Mouse (Mus musculus) Patski (cell line): ENCODE measurements around the gene Doc2g. TPM values are rescaled to one million over a fixed set of nuclear protein-coding genes. Genes with fewer than 3 reads are reported as not detected.

Experiments
- ATAC-seq: fragments of 100-300 bp; one replicate; pipeline ENCODE4 v1.8.0; 2021
- CTCF ChIA-PET: fragments of 350-600 bp; sonication (Branson Sonifier 250); formaldehyde crosslinking; loops from one replicate; lab custom pipeline; 2022; ENCODE audit warnings: inconsistent platforms; lab: Charles Lee
- POLR2A ChIA-PET: fragments of 350-600 bp; sonication (Branson Sonifier 250); formaldehyde crosslinking; loops from one replicate; lab custom pipeline; 2022; ENCODE audit warnings: antibody characterized with exemption, inconsistent platforms; lab: Charles Lee
- DNase-seq: peaks from one replicate; pipeline ENCODE4 v3.0.0-alpha.2; 2011; ENCODE audit warnings: low read depth, low spot score
- H3K27me3 ChIP-seq: fragments of 371-371 bp; one replicate; pipeline ENCODE4 v1.5.1; 2021
- CTCF ChIP-seq: fragments of 100-300 bp; IDR thresholded peaks from one replicate; pipeline ENCODE4 v1.5.1; 2021
- in situ Hi-C: fragments of 300-500 bp; cut with MboI; formaldehyde crosslinking; loops from 3 replicates; pipeline ENCODE4 v1.11.1; 2018; ENCODE audit warnings: low pct_unique_long_range_greater_than_20kb, mixed read lengths
- polyA plus RNA-seq: library from polyadenylated mRNA; unstranded; gene quantifications from one replicate; pipeline ENCODE4 v1.2.3, GENCODE M21; 2021

Doc2g gene
- polyA plus RNA-seq, 1 experiment from 2014 or later, result 7.1 TPM

DNA sequence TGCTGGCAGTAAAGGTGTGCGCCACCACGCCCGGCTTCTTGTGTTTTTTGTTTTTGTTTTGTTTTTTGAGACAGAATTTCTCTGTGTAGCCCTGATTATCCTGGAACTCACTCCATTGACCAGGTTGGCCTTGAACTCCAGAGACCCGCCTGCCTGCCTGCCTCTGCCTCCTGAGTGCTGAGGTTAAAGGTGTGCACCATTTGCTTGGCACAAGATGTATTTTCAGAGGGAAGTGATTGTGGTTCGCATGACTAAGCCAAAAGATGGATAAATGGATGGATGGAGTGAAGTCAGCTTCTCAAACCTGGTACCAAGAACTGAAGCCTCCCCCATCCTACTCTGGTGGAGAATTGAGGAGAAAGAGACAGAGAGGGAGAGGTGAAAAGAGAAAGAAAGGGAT is 51.5 kb downstream of the Doc2g start:
- ATAC-seq, result no peak
- H3K27me3 ChIP-seq, result no peaks in the 10 kb centered on the region
- TF ChIP-seq CTCF, result no peak
- in situ Hi-C loops, result loop anchor here (5.0 kb wide), 2 partner anchors 33 to 37 kb away; no protein-coding TSS in a partner anchor
- no peak for DNase-seq
- CTCF ChIA-PET, result interaction anchor here (2.0 to 3.3 kb wide), 2 partner anchors 30 to 35 kb away, joined by 7 to 12 read pairs; no protein-coding TSS in a partner anchor
- POLR2A ChIA-PET, result no interaction called here

DNA sequence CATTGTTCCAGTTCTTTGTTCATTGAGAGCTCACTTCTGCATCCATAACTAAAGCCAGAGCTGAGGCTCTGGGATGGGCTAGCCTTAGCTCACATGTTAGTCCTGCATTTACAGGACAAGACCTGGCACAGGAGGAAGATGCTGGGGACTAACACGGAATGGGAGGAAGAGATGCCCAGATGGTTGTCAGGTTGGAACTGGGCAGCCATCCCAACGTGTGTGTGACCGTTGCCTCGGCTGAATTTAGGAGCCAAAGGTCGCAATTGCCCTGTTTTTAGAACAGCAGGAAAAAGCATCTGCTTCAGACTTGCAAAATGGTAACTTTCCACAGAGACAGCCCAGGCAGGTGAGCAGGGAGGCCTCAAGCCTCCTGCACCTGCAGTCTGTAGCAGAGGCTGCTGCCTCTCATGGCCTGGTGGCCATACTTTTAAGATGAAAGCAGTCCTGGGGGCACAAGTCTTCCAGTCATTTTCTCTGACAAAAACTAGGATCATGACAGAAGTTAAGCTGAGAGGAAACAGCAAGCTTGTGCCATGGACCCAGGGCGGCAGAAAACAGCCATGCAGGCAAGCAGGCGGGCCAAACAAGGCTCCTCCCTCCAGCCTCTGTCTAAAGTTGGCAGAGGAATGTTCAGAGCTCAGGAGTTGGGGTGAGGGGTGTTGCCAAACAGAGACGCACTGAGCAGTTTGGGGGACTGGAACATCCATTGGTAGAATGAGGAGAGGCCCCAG is 52.3 kb downstream of the Doc2g start:
- in situ Hi-C loops, result no loop called here
- TF ChIP-seq CTCF, result no peak
- ChIA-PET POLR2A (interaction anchor here (0.7 to 2.8 kb wide), 2 partner anchors 9 to 357 kb away, joined by 3 to 21 read pairs; partner anchors contain the start of gene Gstp2), CTCF (interaction anchor here (2.0 to 3.3 kb wide), 2 partner anchors 29 to 35 kb away, joined by 7 to 12 read pairs; no protein-coding TSS in a partner anchor)
- no peaks in the 10 kb centered on the region for H3K27me3 ChIP-seq
- no peak for DNase-seq
- ATAC-seq, result no peak

DNA sequence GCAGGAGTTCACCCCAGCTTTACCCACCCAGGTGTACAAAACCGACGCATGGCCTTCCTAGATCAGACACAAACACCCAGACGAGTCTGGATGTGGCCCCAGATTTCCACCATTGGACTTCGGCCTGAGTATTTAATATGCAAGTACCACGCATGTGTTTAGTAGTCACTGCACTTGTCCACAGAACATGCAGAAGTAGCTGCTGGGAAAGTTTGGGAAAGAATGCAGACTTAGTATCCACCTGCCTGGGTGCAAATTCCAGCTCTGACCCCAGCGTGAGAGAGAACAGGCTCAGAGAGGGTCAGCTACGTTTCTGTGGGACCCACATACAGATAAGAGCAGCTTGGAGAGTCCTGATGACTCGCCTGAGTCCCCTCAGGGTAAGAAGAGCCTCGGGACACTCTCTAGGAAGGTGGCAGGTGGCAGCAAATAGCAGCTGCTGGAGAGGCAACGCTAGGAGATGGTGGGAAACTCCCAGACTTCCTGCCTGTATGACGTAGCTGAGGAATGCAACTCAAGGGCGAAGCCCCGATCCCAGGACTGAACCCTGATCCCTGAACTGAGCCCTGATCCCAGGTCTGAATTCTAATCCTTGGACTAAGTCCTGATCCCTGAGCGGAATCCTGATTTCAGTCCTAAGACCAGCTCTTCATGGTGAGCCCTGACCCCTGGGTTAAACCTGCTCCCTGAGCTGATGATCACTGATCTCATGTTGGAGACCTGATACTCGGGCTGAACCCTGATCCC is 53.0 kb downstream of the Doc2g start:
- no peaks in the 10 kb centered on the region for H3K27me3 ChIP-seq
- no peak for DNase-seq
- POLR2A ChIA-PET, result interaction anchor here (0.6 to 2.8 kb wide), 3 partner anchors 9 to 357 kb away, joined by 3 to 21 read pairs (median 5); partner anchors contain the start of gene Gstp2
- ATAC-seq, result no peak
- CTCF ChIA-PET, result interaction anchor here (1.3 to 3.3 kb wide), 3 partner anchors 28 to 109 kb away, joined by 3 to 12 read pairs (median 7); no protein-coding TSS in a partner anchor
- in situ Hi-C loops, result no loop called here
- TF ChIP-seq CTCF, result no peak

Other genes with a start within 250 kb of the Doc2g start
- gene Kmt5b, start 235.9 kb upstream of the Doc2g start, polyA plus RNA-seq, result 35.0 TPM
- gene Chka, start 151.5 kb upstream of the Doc2g start, polyA plus RNA-seq, result 169 TPM
- 80.3 TPM for gene Tcirg1, start 96.2 kb upstream of the Doc2g start, polyA plus RNA-seq
- gene Ndufs8, start 90.5 kb upstream of the Doc2g start, polyA plus RNA-seq, result 232 TPM
- gene Aldh3b1, start 73.5 kb upstream of the Doc2g start, polyA plus RNA-seq, result 22.2 TPM
- gene Unc93b1, start 68.1 kb upstream of the Doc2g start, polyA plus RNA-seq, result not detected
- gene Aldh3b3, start 44.7 kb upstream of the Doc2g start, polyA plus RNA-seq, result 0.17 TPM
- gene Aldh3b2, start 31.0 kb upstream of the Doc2g start, polyA plus RNA-seq, result 0.05 TPM
- 3.9 TPM for gene Acy3, start 16.7 kb upstream of the Doc2g start, polyA plus RNA-seq
- 0.03 TPM for gene Tbx10, start 10.6 kb upstream of the Doc2g start, polyA plus RNA-seq
- 35.1 TPM for gene Nudt8, start 2.7 kb upstream of the Doc2g start, polyA plus RNA-seq
- gene Gm49405, start 2.7 kb upstream of the Doc2g start, polyA plus RNA-seq, result 3.1 TPM
- gene Ndufv1, start 9.5 kb downstream of the Doc2g start, polyA plus RNA-seq, result 231 TPM
- gene Gstp1, start 34.7 kb downstream of the Doc2g start, polyA plus RNA-seq, result 1,288 TPM
- 379 TPM for gene Gstp2, start 42.7 kb downstream of the Doc2g start, polyA plus RNA-seq
- gene Gstp3, start 56.3 kb downstream of the Doc2g start, polyA plus RNA-seq, result not detected
- gene Cabp2, start 78.3 kb downstream of the Doc2g start, polyA plus RNA-seq, result not detected
- gene Cdk2ap2, start 93.9 kb downstream of the Doc2g start, polyA plus RNA-seq, result 93.8 TPM
- 109 TPM for gene Pitpnm1, start 96.7 kb downstream of the Doc2g start, polyA plus RNA-seq
- gene Aip, start 122.5 kb downstream of the Doc2g start, polyA plus RNA-seq, result 149 TPM
- gene Gpr152, start 136.5 kb downstream of the Doc2g start, polyA plus RNA-seq, result not detected
- 0.17 TPM for gene Cabp4, start 140.7 kb downstream of the Doc2g start, polyA plus RNA-seq
- 321 TPM for gene Coro1b, start 145.3 kb downstream of the Doc2g start, polyA plus RNA-seq
- gene Ptprcap, start 150.3 kb downstream of the Doc2g start, polyA plus RNA-seq, result 0.62 TPM
- gene Rps6kb2, start 160.0 kb downstream of the Doc2g start, polyA plus RNA-seq, result 43.0 TPM
- gene Carns1, start 172.2 kb downstream of the Doc2g start, polyA plus RNA-seq, result 13.7 TPM
- gene Tbc1d10c, start 188.0 kb downstream of the Doc2g start, polyA plus RNA-seq, result 1.9 TPM
- gene Ppp1ca, start 188.8 kb downstream of the Doc2g start, polyA plus RNA-seq, result 674 TPM
- gene Rad9a, start 198.3 kb downstream of the Doc2g start, polyA plus RNA-seq, result 33.9 TPM
- 122 TPM for gene Clcf1, start 210.9 kb downstream of the Doc2g start, polyA plus RNA-seq
- 0.62 TPM for gene AC109138.7, start 211.0 kb downstream of the Doc2g start, polyA plus RNA-seq
- 49.5 TPM for gene Pold4, start 228.6 kb downstream of the Doc2g start, polyA plus RNA-seq